Mouse (Mus musculus) heart, embryonic 16.5 days (tissue): Measurements from ENCODE around the gene Ucp1. TPM values are rescaled to one million over a fixed set of nuclear protein-coding genes. Genes with fewer than 3 reads are reported as not detected.

Source experiments
- polyA plus RNA-seq: library from polyadenylated mRNA; unstranded; fragments of >200 nt; fragmentation: Nextera tagmentation; extraction: Ambion mirVana; gene quantifications from 2 replicates; pipeline ENCODE4 v1.2.1, GENCODE M21; 2015

Gene Ucp1
- polyA plus RNA-seq, 1 experiment from 2014 or later: not detected

Other genes with a start within 250 kb of the Ucp1 start
- gene Tbc1d9, start 125.0 kb upstream of the Ucp1 start, polyA plus RNA-seq: 0.66 and 1.1 TPM in 2 replicates
- 0.58 and 0.86 TPM in 2 replicates for gene Gm10645, start 124.2 kb upstream of the Ucp1 start, polyA plus RNA-seq
- 9.8 and 10.4 TPM in 2 replicates for gene Elmod2, start 42.1 kb downstream of the Ucp1 start, polyA plus RNA-seq
- gene Mgat4d, start 58.1 kb downstream of the Ucp1 start, polyA plus RNA-seq: not detected in 2 replicates
- gene Clgn, start 99.5 kb downstream of the Ucp1 start, polyA plus RNA-seq: 0.04 and 0.05 TPM in 2 replicates
- 66.8 and 67.6 TPM in 2 replicates for gene Scoc, start 168.0 kb downstream of the Ucp1 start, polyA plus RNA-seq
- gene Olfr370, start 245.4 kb downstream of the Ucp1 start, polyA plus RNA-seq: not detected in 2 replicates